Comparison of ENCODE assay signal across 23 mouse cellular contexts in genomic region chr13:69636816-69637215, GRCm38 (mm10). TPM values are rescaled to one million over a fixed set of nuclear protein-coding genes. Genes with fewer than 3 reads are reported as not detected.
DNase-seq lines count a peak whose midpoint lies in the region; ATAC-seq and TF ChIP-seq lines count a peak whose summit lies in the region.
"Had no signal": no experiment of that assay in that cellular context is flagged by ENCODE, and none has a peak within 500 bp of the region (broad histone marks: within the 10 kb centered on the region; RNA-seq: fewer than 3 reads in every experiment).

No protein-coding gene starts in this region.

- H3K4me2 ChIP-seq in liver, embryonic 11.5 days, result no peak overlapping the region
- H3K4me2 ChIP-seq: embryonic facial prominence, embryonic 12.5 days; forebrain, embryonic 13.5 days had no signal

- peak overlapping the region; percentile 22; the same call in 1 of the 2 replicates for H3K9ac ChIP-seq in liver, adult 2 months (ENCODE audit: low read depth, low read length)
- H3K9ac ChIP-seq in liver, embryonic 11.5 days (ENCODE audit: low read depth, low read length), result no peak overlapping the region
- H3K9ac ChIP-seq: embryonic facial prominence, embryonic 12.5 days had no signal

- H3K27ac ChIP-seq in liver, adult 2 months (replicated peaks; ENCODE audit: insufficient read depth, low read depth, low read length), result peak overlapping the region; percentile 82
- H3K27ac ChIP-seq in liver, embryonic 11.5 days (ENCODE audit: low read depth, low read length), result no peak overlapping the region
- H3K27ac ChIP-seq in small intestine, adult 2 months (ENCODE audit: insufficient read depth, low read depth, low read length), result peak overlapping the region; percentile 18; the same call in 1 of the 2 replicates
- H3K27ac ChIP-seq: embryonic facial prominence, embryonic 10.5 days; embryonic facial prominence, embryonic 12.5 days; forebrain, embryonic 13.5 days had no signal

- H3K4me1 ChIP-seq in liver, adult 2 months (ENCODE audit: control insufficient read depth, insufficient read depth, low read length), result peaks cover 34% of the 10 kb centered on the region
- no peaks in the 10 kb centered on the region for H3K4me1 ChIP-seq in liver, embryonic 11.5 days (replicated peaks; ENCODE audit: control insufficient read depth, insufficient read depth, low read length)
- H3K4me1 ChIP-seq in small intestine, adult 2 months (ENCODE audit: control insufficient read depth, insufficient read depth, insufficient read length, low read length), result peaks cover 8% of the 10 kb centered on the region; the same call in 1 of the 2 replicates
- H3K4me1 ChIP-seq: embryonic facial prominence, embryonic 10.5 days; embryonic facial prominence, embryonic 12.5 days; forebrain, embryonic 13.5 days had no signal

- no peak overlapping the region for H3K4me3 ChIP-seq in liver, adult 2 months (ENCODE audit: insufficient read depth, low read depth, low read length)
- H3K4me3 ChIP-seq in liver, embryonic 11.5 days (ENCODE audit: low read depth, low read length), result no peak overlapping the region
- no peak overlapping the region for H3K4me3 ChIP-seq in small intestine, adult 2 months (ENCODE audit: low read depth, low read length)
- H3K4me3 ChIP-seq: embryonic facial prominence, embryonic 10.5 days; embryonic facial prominence, embryonic 12.5 days; forebrain, embryonic 13.5 days had no signal

- peak; percentile 75 for DNase-seq in heart, adult 11 months
- no peak for DNase-seq in heart, postnatal 4 days
- DNase-seq in liver, adult 2 months (ENCODE audit: extremely low read depth, low read depth, low spot score), result no peak
- no peak for DNase-seq in liver, embryonic 11.5 days (ENCODE audit: low spot score)
- peak; percentile 31 for DNase-seq in testis, postnatal 10 days (ENCODE audit: low spot score)
- no peak for DNase-seq in testis, postnatal 14 days (ENCODE audit: low spot score)
- DNase-seq: adrenal gland, adult 8-10 months; adrenal gland, postnatal 14 days; adrenal gland, postnatal 36 days; B cell, adult 2 months; cerebellum, adult 11-12 months; cerebellum, adult 2 months; cerebellum, adult 9-10 months; cerebellum, postnatal 25 days had no signal

- no peaks in the 10 kb centered on the region for H3K27me3 ChIP-seq in liver, adult 2 months (ENCODE audit: control insufficient read depth, insufficient read depth, low read length)
- H3K27me3 ChIP-seq in liver, embryonic 11.5 days (replicated peaks; ENCODE audit: control insufficient read depth, insufficient read depth, low read length), result no peaks in the 10 kb centered on the region
- no peaks in the 10 kb centered on the region for H3K27me3 ChIP-seq in small intestine, adult 2 months (ENCODE audit: control insufficient read depth, insufficient read depth, low read length)
- H3K27me3 ChIP-seq: CH12.LX; embryonic facial prominence, embryonic 12.5 days; forebrain, embryonic 13.5 days; Patski had no signal

- no peaks in the 10 kb centered on the region for H3K9me3 ChIP-seq in liver, embryonic 11.5 days (ENCODE audit: control insufficient read depth, low read length)
- H3K9me3 ChIP-seq: embryonic facial prominence, embryonic 10.5 days; embryonic facial prominence, embryonic 12.5 days; forebrain, embryonic 13.5 days; G1E had no signal

- TF ChIP-seq CTCF in liver, adult 2 months (IDR thresholded peaks at IDR 0.05; ENCODE audit: low read depth, low read length), result no peak
- TF ChIP-seq CTCF in small intestine, adult 2 months (IDR thresholded peaks at IDR 0.05; ENCODE audit: extremely low read depth, insufficient read length, insufficient replicate concordance, low read depth, low read length), result no peak

- ATAC-seq in liver, embryonic 11.5 days (replicated peaks; ENCODE audit: low FRiP score), result no peak
- ATAC-seq: activated CD4-positive, CD25-positive, alpha-beta regulatory T cell, adult 4 months; CD4-positive, CD25-positive, alpha-beta regulatory T cell, adult 4 months; forebrain, embryonic 13.5 days; Patski had no signal

- peaks cover 26% of the 10 kb centered on the region; the same call in 1 of the 2 replicates for H3K36me3 ChIP-seq in liver, adult 2 months (ENCODE audit: control insufficient read depth, insufficient read depth, low read length)
- peaks cover 37% of the 10 kb centered on the region for H3K36me3 ChIP-seq in liver, embryonic 11.5 days (ENCODE audit: control insufficient read depth, insufficient read depth, low read length)
- peaks cover 37% of the 10 kb centered on the region for H3K36me3 ChIP-seq in small intestine, adult 2 months (ENCODE audit: control insufficient read depth, insufficient read depth, low read length)

- 62% methylated on average over 6 of the region's 6 CpGs for WGBS in liver, adult 2 months
- WGBS in liver, embryonic 11.5 days, result 78% methylated on average over 6 of the region's 6 CpGs
- WGBS in small intestine, adult 2 months, result 69% methylated on average over 6 of the region's 6 CpGs

- TF ChIP-seq POLR2A in liver, adult 2 months (IDR thresholded peaks at IDR 0.05; ENCODE audit: extremely low read depth, insufficient read depth, low read length), result no peak
- no peak for TF ChIP-seq POLR2A in small intestine, adult 2 months (IDR thresholded peaks at IDR 0.05; ENCODE audit: low read depth, low read length)

- no peaks in the 10 kb centered on the region for H3K79me2 ChIP-seq in liver, adult 2 months (ENCODE audit: control insufficient read depth, insufficient read depth, low read length)

RNA-seq across cellular contexts. Expression of gene Srd5a1, which starts 25.6 kb away (rescaled TPM):
- 1 to 10 TPM; 2.4 to 2.7 TPM for total RNA-seq in heart, postnatal 4 days (2021)
- 83.6 and 86.4 TPM in 2 replicates for total RNA-seq in liver, adult 2 months (2014; rRNA removed)
- 41.9 and 54.7 TPM in 2 replicates for polyA plus RNA-seq in liver, adult 2 months (2012; rRNA removed)
- 9.9 and 10.3 TPM in 2 replicates for polyA plus RNA-seq in liver, embryonic 11.5 days (2014; fragmentation: Nextera tagmentation; extraction: Ambion mirVana)
- polyA plus RNA-seq in small intestine, adult 2 months (2012; rRNA removed), result 5.5 and 20.9 TPM in 2 replicates

Comparison
In these comparisons a context has a peak if more than half of its experiments do, and no peak if none do; other contexts are left out.
1. DNase-seq: peak in heart, adult 11 months (single experiment) and testis, postnatal 10 days (single experiment); none in heart, postnatal 4 days (single experiment), liver, adult 2 months (single experiment), liver, embryonic 11.5 days (single experiment) and testis, postnatal 14 days (single experiment).